Mouse (Mus musculus) kidney, embryonic 15.5 days (tissue): Measurements from ENCODE around the gene Zic4. TPM values are rescaled to one million over a fixed set of nuclear protein-coding genes. Genes with fewer than 3 reads are reported as not detected.
A peak's percentile ranks its signal among the peaks of the same experiment; 100 is the strongest.

ENCODE experiments used
- ATAC-seq: fragments of 200-750 bp; cut with Nextera tagmentation; replicated peaks from 2 replicates; pipeline ENCODE4 v1.8.0; 2017; ENCODE audit warnings: moderate TSS enrichment; ENCODE audit not compliant: low FRiP score
- H3K27ac ChIP-seq: fragments of 300-500 bp; sonication (generic); 2 replicates; pipeline ENCODE4 v1.5.1; 2015; ENCODE audit warnings: mild to moderate bottlenecking, inconsistent platforms
- H3K27me3 ChIP-seq: fragments of 300-500 bp; sonication (generic); 2 replicates; pipeline ENCODE4 v1.6.1; 2015; ENCODE audit warnings: inconsistent platforms
- H3K36me3 ChIP-seq: fragments of 300-500 bp; sonication (generic); 2 replicates; pipeline ENCODE4 v1.6.1; 2015; ENCODE audit warnings: inconsistent platforms
- H3K4me1 ChIP-seq: fragments of 300-500 bp; sonication (generic); 2 replicates; pipeline ENCODE4 v1.6.1; 2015; ENCODE audit warnings: inconsistent platforms
- H3K4me2 ChIP-seq: fragments of 300-500 bp; sonication (generic); 2 replicates; pipeline ENCODE4 v1.6.1; 2015; ENCODE audit warnings: moderate library complexity, mild to moderate bottlenecking, inconsistent platforms
- H3K4me3 ChIP-seq: fragments of 300-500 bp; sonication (generic); replicated peaks from 2 replicates; pipeline ENCODE4 v1.5.1; 2015; ENCODE audit warnings: mild to moderate bottlenecking, inconsistent platforms
- H3K9ac ChIP-seq: fragments of 300-500 bp; sonication (generic); 2 replicates; pipeline ENCODE4 v1.6.1; 2015; ENCODE audit warnings: mild to moderate bottlenecking, inconsistent platforms
- H3K9me3 ChIP-seq: fragments of 300-500 bp; sonication (generic); replicated peaks from 2 replicates; pipeline ENCODE4 v1.6.1; 2016; ENCODE audit warnings: inconsistent platforms
- WGBS: fragments of 180-500 bp; shearing (Covaris S2); methylation state at CpG from one replicate; pipeline ENCODE4 v1.1.7; 2015; ENCODE audit warnings: mixed read lengths; 5-methylcytosine and 5-hydroxymethylcytosine counted together
- polyA plus RNA-seq: library from polyadenylated mRNA; unstranded; fragments of >200 nt; fragmentation: Nextera tagmentation; extraction: Ambion mirVana; gene quantifications from 2 replicates; pipeline ENCODE4 v1.2.1, GENCODE M21; 2015

Gene Zic4
- polyA plus RNA-seq, 1 experiment from 2014 or later: not detected

DNA sequence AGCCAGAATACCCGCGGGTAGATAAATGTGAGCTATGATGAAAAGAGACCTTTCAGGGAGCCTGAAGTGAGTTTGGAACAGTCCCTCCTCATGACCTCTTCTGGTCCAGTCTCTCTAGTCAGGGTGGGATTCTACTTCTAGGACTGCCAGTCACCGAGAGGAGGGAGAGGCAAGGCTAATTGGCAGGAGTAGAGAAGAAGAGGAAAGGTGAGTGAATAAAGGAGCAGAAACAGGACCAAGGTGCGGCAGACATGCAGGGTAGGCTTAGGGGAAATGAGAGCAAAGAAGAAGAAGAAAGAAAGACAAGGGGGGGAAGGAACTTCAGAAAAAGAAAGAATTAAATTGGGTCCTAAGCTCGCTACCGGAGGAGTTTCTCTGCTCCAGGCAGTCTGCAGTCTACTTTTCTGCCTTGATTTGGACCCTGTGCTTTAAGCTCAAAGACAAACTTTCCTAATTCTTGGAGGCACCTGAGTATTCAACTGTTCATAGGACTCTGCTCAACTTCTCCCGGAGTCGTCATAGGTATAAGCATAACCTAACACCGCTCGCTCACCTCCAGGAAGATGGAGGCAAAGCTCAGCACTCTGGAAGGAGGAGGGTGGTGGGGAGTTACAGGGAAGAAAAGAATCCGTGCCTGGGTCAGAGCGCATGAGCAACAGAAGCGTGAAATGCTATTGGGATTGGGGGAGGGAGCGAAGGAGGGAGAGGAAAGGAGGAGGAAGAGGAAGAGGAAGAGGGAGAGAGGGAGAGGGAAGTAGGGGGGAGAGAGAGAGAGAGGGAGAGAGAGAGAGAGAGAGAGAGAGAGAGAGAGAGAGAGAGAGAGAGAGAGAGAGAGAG lies 15.0 kb downstream of the Zic4 start:
- no peak overlapping the region for H3K4me2 ChIP-seq
- 2% methylated on average over 14 of the region's 14 CpGs for WGBS
- no peak for ATAC-seq
- no peak overlapping the region for H3K4me3 ChIP-seq
- H3K9me3 ChIP-seq: no peaks in the 10 kb centered on the region
- no peaks in the 10 kb centered on the region for H3K36me3 ChIP-seq
- no peak overlapping the region for H3K27ac ChIP-seq
- peaks cover 9% of the 10 kb centered on the region for H3K4me1 ChIP-seq
- H3K9ac ChIP-seq: no peak overlapping the region
- peaks cover 98% of the 10 kb centered on the region for H3K27me3 ChIP-seq

DNA sequence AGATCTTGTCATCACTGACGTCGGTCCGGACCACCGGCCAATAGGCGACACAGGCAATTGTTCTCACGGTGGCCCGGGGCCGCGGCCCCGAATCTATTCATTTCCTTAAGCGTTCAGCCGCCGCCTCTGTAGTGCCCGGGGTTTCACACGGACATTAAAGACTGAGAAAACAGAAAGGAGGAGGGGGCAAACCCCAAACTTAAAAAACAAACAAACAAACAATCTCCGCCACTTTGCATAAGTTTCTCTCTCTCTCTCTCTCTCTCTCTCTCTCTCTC lies 15.6 kb downstream of the Zic4 start:
- H3K36me3 ChIP-seq: no peaks in the 10 kb centered on the region
- 2% methylated on average over 16 of the region's 16 CpGs for WGBS
- H3K9me3 ChIP-seq: no peaks in the 10 kb centered on the region
- no peak for ATAC-seq
- no peak overlapping the region for H3K27ac ChIP-seq
- peaks cover 9% of the 10 kb centered on the region for H3K4me1 ChIP-seq
- H3K4me3 ChIP-seq: no peak overlapping the region
- no peak overlapping the region for H3K9ac ChIP-seq
- H3K4me2 ChIP-seq: no peak overlapping the region
- H3K27me3 ChIP-seq: peaks cover 98% of the 10 kb centered on the region

DNA sequence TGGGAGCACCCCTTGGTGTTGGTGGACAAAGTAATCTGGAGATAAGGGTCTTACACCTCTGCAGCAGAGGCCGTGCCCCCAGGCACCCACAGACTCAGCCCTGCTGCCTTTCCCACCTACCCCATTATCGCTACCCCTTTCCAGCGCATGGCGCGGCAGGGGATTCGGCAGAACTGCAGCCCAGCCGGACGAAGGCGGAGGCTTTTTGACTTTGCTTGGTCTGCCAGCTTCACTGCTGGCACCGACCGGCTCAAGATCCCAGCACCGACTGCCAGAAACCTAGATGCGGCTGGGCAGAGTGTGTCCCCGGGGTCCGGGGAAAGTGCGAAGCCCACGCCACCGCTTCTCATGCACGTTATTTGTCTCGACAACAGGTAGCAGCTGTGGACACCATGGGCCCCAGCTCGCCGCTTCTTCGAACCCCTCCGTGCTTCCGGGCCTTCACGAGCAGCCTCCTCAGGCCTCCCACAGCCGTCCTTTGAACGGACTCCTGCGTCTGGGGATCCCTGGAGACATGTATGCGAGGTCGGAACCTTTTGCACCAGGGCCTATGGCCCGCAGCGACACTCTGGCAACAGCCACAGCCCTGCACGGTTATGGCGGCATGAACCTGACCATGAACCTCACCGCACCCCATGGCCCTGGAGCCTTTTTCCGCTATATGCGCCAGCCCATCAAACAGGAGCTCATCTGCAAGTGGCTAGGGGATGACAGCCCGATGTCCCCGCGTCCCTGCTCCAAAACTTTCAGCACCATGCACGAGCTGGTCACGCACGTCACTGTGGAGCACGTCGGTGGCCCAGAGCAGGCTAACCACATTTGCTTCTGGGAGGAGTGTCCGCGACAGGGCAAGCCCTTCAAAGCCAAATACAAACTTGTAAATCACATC lies 16.4 kb downstream of the Zic4 start:
- H3K27ac ChIP-seq: no peak overlapping the region
- H3K4me2 ChIP-seq: no peak overlapping the region
- H3K27me3 ChIP-seq: peaks cover 100% of the 10 kb centered on the region
- no peaks in the 10 kb centered on the region for H3K36me3 ChIP-seq
- H3K9ac ChIP-seq: no peak overlapping the region
- H3K4me3 ChIP-seq: no peak overlapping the region
- ATAC-seq: no peak
- H3K9me3 ChIP-seq: no peaks in the 10 kb centered on the region
- 1% methylated on average over 48 of the region's 48 CpGs for WGBS
- peaks cover 9% of the 10 kb centered on the region for H3K4me1 ChIP-seq

DNA sequence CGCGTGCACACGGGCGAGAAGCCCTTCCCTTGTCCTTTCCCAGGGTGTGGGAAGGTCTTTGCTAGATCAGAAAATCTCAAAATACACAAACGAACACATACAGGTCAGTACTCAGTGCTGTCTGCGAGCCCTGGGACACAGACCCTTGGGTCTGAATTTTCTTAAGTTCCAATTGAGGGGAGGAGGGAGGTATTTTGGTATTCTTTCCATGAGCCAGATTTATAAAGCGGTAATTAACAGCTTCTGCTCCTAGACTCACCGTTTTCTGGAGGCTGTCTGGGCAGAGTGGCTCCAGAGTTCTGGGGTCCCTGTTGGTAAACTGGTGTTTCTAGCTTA lies 17.1 kb downstream of the Zic4 start:
- Histone ChIP-seq H3K27ac (no peak overlapping the region), H3K4me3 (no peak overlapping the region), H3K4me1 (peaks cover 9% of the 10 kb centered on the region), H3K27me3 (peaks cover 100% of the 10 kb centered on the region), H3K9me3 (no peaks in the 10 kb centered on the region), H3K9ac (no peak overlapping the region), H3K36me3 (no peaks in the 10 kb centered on the region), H3K4me2 (no peak overlapping the region)
- under 1% methylated on average over 8 of the region's 8 CpGs for WGBS
- no peak for ATAC-seq

DNA sequence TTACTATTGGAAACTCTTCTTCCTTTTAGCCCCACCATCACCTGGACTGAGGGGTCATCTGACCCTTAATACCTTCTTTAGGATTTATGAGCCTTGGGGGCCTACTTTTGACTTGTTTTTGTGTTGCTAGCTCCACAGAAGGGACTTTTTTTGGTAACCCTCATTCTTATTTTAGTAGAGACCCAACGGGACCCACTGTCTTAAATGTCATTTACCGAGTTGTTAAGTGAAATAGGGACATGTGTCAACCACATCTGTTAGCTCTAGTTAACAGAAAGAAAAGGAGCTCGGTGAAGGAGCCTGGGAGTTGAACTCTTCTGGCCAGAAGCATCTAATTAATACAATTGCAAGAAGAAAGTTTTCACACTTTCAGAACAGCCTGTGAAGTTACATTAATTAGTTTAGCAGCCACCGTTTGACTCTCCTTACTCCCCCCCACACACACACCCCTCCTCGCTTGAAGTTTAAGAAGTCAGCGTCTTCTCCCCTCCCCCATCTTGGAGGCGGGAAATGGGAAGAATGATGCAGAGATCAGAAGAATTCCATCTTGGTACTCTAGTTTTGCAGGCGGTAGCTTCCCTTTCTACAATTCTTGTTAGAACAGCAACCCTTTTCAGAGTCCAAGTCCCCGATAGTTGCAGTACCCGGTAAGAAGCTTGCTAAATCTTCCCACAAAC lies 17.7 kb downstream of the Zic4 start:
- no peak overlapping the region for H3K4me3 ChIP-seq
- no peak for ATAC-seq
- H3K4me2 ChIP-seq: no peak overlapping the region
- peaks cover 9% of the 10 kb centered on the region for H3K4me1 ChIP-seq
- H3K27me3 ChIP-seq: peaks cover 100% of the 10 kb centered on the region
- 2% methylated on average over 10 of the region's 10 CpGs for WGBS
- H3K9ac ChIP-seq: no peak overlapping the region
- no peak overlapping the region for H3K27ac ChIP-seq
- H3K36me3 ChIP-seq: no peaks in the 10 kb centered on the region
- no peaks in the 10 kb centered on the region for H3K9me3 ChIP-seq

DNA sequence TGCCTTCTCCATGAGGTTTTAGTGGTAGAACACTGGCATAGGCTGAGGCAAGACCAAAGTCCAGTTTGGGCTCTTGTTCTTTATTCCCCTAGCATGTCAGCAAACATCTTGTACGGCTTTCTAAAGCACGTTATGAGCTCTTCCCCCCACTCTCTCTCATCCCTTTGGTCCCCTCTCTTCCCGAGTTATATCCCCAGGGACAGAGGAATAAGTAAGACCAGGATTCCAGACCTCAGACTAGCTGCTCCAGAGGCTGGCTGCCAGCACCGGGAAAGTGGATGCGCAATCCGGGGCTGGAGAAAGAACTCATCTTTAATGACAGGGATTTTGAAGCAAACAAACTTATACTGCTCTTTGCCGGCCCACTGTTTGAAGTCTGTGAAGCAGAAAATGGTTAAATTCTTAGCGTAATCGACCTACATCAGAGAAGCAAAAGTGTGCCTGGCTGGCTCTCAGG lies 18.3 kb downstream of the Zic4 start:
- Histone ChIP-seq H3K27ac (no peak overlapping the region), H3K4me2 (no peak overlapping the region), H3K27me3 (peaks cover 100% of the 10 kb centered on the region), H3K9ac (no peak overlapping the region), H3K36me3 (no peaks in the 10 kb centered on the region), H3K4me3 (no peak overlapping the region), H3K9me3 (no peaks in the 10 kb centered on the region), H3K4me1 (peaks cover 9% of the 10 kb centered on the region)
- ATAC-seq: no peak
- under 1% methylated on average over 9 of the region's 9 CpGs for WGBS

DNA sequence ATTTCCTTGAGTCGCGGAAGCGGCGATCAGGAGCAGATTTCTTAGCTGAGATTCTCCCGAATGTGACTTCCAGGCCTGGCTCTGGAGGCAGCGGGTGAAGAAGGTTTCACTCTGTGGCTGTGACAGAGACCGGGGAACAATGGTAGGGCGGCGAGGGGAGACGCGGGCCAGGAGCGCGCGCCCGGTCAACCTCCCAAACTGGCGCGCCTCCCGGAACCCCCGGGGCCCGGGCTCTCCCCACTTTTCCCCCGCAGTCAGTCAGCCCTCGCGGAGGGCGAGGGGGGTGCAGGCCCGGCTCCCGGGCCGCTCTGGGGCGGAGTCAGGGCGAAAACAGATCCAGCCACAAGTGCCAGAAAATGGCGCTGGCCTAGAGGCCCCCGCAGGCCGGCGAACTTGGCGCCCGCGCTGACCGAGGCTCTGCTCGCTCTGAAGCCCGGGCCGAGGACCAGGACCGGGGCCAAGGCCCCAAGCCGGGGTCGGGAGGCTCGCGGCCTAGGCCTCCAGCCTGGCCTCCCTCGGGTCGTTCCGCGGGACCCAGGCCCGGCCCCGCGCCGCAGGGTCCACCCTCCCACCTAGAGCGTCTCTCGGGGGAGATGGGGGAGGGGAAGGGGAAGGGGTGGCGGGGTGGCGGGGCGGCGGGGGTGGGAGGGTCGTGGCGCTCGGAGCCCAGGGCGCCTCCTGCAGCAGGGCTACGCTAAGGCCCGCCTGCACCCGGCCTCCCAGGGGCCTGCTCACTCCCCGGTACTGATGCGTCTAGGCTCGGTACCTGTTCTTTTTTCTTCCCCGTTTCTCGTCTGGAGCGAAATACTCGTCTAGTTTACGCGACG lies 19.3 kb downstream of the Zic4 start:
- Histone ChIP-seq H3K27me3 (peaks cover 100% of the 10 kb centered on the region), H3K9me3 (no peaks in the 10 kb centered on the region), H3K4me1 (peaks cover 9% of the 10 kb centered on the region), H3K27ac (no peak overlapping the region), H3K4me2 (peak overlapping the region; percentile 89), H3K9ac (peak overlapping the region; percentile 21), H3K36me3 (no peaks in the 10 kb centered on the region), H3K4me3 (peak overlapping the region; percentile 52)
- WGBS: under 1% methylated on average over 73 of the region's 76 CpGs
- ATAC-seq: peak; percentile 73

DNA sequence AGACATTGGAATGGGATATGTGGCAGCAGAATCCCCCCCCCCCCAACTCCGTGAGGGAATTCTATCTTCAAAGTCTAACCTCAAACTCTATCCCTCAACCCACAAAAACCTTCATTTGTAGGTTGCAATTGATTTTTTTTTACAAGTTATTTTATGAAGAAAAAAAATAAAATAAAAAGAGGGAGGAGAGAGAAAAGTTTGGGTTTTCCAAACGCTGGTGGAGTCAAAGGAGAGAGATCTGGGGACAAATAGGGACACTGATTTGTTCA lies 19.8 kb downstream of the Zic4 start:
- no peak overlapping the region for H3K9ac ChIP-seq
- WGBS: 1% methylated on average over 2 of the region's 2 CpGs
- H3K36me3 ChIP-seq: no peaks in the 10 kb centered on the region
- peak overlapping the region; percentile 52; the same call in 1 of the 2 replicates for H3K4me3 ChIP-seq
- peaks cover 9% of the 10 kb centered on the region for H3K4me1 ChIP-seq
- no peak for ATAC-seq
- H3K4me2 ChIP-seq: peak overlapping the region; percentile 89
- peaks cover 100% of the 10 kb centered on the region for H3K27me3 ChIP-seq
- no peaks in the 10 kb centered on the region for H3K9me3 ChIP-seq
- no peak overlapping the region for H3K27ac ChIP-seq

DNA sequence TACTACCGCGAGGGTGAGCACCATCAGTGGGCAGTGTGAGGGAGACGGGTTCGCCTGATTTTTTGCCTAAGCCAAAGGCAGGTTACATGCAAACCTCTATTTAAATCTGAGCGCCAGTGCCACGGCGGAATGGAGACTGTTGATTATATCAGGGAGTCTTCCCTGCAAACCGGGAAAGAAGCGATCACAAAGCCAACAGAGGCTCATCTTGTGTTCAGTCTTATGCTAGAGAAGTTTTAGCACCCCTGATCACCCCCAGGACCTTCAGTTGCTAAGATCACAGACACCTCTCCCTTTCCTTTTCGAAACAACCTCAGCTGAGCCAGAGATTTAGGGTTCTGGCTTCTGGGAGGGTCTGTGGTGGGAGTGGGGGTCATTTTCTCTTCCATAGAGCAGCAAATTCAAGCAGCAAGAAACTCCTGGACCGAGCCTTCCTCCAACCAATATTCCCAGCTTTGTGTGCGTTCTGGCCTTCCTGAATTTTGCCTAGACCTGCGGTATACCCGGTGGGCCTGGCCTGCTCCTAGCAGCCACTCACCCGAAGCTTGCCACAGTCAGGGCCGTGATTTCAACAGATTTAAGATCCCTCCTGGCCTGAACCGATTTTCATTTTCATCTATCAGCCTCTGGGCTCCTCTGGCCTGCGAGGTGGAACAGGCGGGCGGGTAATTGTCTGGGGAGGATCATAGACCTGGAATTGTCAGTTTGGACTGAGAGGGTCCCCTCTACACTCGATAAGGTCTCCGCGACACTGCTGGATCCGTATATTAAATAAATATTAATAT lies 20.4 kb downstream of the Zic4 start:
- Histone ChIP-seq H3K27me3 (peaks cover 100% of the 10 kb centered on the region), H3K9ac (no peak overlapping the region), H3K4me2 (no peak overlapping the region), H3K4me1 (peaks cover 9% of the 10 kb centered on the region), H3K9me3 (no peaks in the 10 kb centered on the region), H3K4me3 (no peak overlapping the region), H3K27ac (no peak overlapping the region), H3K36me3 (no peaks in the 10 kb centered on the region)
- ATAC-seq: no peak
- WGBS: 1% methylated on average over 24 of the region's 24 CpGs

DNA sequence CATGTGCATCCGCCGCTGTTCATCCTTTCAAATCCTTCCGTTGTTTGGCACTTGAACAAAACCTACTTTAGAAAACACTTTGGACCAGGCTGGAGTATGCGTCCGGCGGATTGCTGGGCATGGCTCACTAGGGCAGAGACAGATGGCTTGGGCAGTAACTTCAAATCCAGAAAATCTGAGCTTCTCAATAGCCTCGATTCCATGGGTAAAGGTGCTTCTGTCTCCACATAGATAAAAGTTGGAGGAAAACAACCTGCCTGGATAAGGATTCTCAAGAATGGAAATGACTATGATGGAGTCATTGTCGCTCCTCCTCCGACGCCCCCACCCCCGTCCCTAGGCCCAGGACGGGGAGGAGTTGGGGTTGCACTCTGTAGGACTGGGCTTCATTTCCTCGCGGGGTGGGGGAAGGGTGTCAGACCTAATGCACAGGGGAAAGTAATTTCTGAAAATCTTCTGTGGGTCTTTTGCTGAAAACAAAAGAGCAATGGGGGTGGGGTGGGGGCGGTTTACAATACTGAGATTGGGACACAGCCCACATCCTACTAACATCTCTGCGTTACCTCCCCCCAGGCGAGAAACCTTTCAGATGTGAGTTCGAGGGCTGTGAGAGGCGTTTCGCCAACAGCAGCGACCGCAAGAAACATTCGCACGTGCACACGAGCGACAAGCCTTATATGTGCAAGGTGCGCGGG lies 21.4 kb downstream of the Zic4 start:
- Histone ChIP-seq H3K4me2 (no peak overlapping the region), H3K4me3 (no peak overlapping the region), H3K27ac (no peak overlapping the region), H3K9ac (no peak overlapping the region), H3K9me3 (no peaks in the 10 kb centered on the region), H3K4me1 (peaks cover 9% of the 10 kb centered on the region), H3K27me3 (peaks cover 100% of the 10 kb centered on the region), H3K36me3 (no peaks in the 10 kb centered on the region)
- no peak for ATAC-seq
- WGBS: 2% methylated on average over 28 of the region's 28 CpGs

DNA sequence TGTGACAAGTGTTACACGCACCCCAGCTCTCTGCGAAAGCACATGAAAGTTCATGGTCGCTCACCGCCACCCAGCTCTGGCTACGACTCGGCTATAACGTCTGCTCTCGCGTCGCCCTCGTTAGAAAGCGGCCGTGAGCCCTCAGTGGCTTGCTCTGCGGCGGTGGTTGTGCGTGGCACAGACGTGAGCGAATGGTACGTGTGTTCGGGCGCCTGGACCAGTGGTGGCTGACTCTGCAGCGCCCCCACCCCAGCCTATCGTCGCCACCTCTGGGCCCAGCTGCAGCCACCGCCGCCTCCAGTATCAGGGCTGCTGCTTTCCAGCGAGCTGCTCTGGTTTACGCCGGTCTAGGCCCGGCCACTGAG lies 21.9 kb downstream of the Zic4 start:
- ATAC-seq: no peak

More for the DNA sequence above, 21.9 kb downstream of the Zic4 start:
- under 1% methylated on average over 30 of the region's 30 CpGs for WGBS
- Histone ChIP-seq H3K9me3 (no peaks in the 10 kb centered on the region), H3K27me3 (peaks cover 100% of the 10 kb centered on the region), H3K27ac (no peak overlapping the region), H3K4me2 (no peak overlapping the region), H3K4me1 (peaks cover 9% of the 10 kb centered on the region), H3K4me3 (no peak overlapping the region), H3K9ac (no peak overlapping the region), H3K36me3 (no peaks in the 10 kb centered on the region)
